Mouse (Mus musculus) heart, postnatal 0 days (tissue): ENCODE data around the gene Ripor3. TPM values are rescaled to one million over a fixed set of nuclear protein-coding genes. Genes with fewer than 3 reads are reported as not detected.
A peak's percentile ranks its signal among the peaks of the same experiment; 100 is the strongest.
"Not testable (repeated sequence)": the region's sequence is repeated elsewhere in the genome, so short reads cannot be mapped to it uniquely, and the experiment has no call there.

Experiments
- ATAC-seq: fragments of 200-750 bp; cut with Nextera tagmentation; 2 replicates; pipeline ENCODE4 v1.8.0; 2017; ENCODE audit warnings: low read depth, moderate number of reproducible peaks, moderate library complexity; ENCODE audit not compliant: insufficient read depth
- DNase-seq: peaks from one replicate; pipeline ENCODE4 v3.0.0-alpha.2; 2016; ENCODE audit warnings: low spot score
- H3K27ac ChIP-seq: fragments of 300-500 bp; sonication (generic); 2 replicates; pipeline ENCODE4 v1.5.1; 2014; ENCODE audit warnings: low read depth, mild to moderate bottlenecking
- H3K27me3 ChIP-seq: fragments of 300-500 bp; sonication (generic); 2 replicates; pipeline ENCODE4 v1.6.1; 2014; ENCODE audit warnings: low read length, mixed read lengths; ENCODE audit not compliant: control insufficient read depth, insufficient read depth
- H3K36me3 ChIP-seq: fragments of 300-500 bp; sonication (generic); replicated peaks from 2 replicates; pipeline ENCODE4 v1.6.1; 2014; ENCODE audit warnings: low read length, mixed read lengths; ENCODE audit not compliant: control insufficient read depth, insufficient read depth
- H3K4me1 ChIP-seq: fragments of 300-500 bp; sonication (generic); 2 replicates; pipeline ENCODE4 v1.6.1; 2014; ENCODE audit warnings: antibody characterized with exemption; ENCODE audit not compliant: control insufficient read depth, insufficient read depth
- H3K4me2 ChIP-seq: fragments of 300-500 bp; sonication (generic); 2 replicates; pipeline ENCODE4 v1.6.1; 2014; ENCODE audit warnings: low read depth, mild to moderate bottlenecking, low read length, moderate library complexity
- H3K4me3 ChIP-seq: fragments of 300-500 bp; sonication (generic); 2 replicates; pipeline ENCODE4 v1.5.1; 2014; ENCODE audit warnings: low read depth, low read length
- H3K9ac ChIP-seq: fragments of 300-500 bp; sonication (generic); replicated peaks from 2 replicates; pipeline ENCODE4 v1.6.1; 2014; ENCODE audit warnings: low read depth, low read length, mixed read lengths
- H3K9me3 ChIP-seq: fragments of 300-500 bp; sonication (generic); replicated peaks from 2 replicates; pipeline ENCODE4 v1.6.1; 2016; ENCODE audit warnings: low read length; ENCODE audit not compliant: control insufficient read depth
- CTCF ChIP-seq: IDR thresholded peaks from 2 replicates; pipeline ENCODE4 v1.5.1; 2016; ENCODE audit warnings: antibody characterized with exemption, control low read depth, low read depth
- EP300 ChIP-seq: IDR thresholded peaks from 2 replicates; pipeline ENCODE4 v1.6.1; 2016; ENCODE audit warnings: antibody characterized with exemption, low read depth
- WGBS: fragments of 180-500 bp; shearing (Covaris S2); extraction: QIAGEN DNeasy Blood & Tissue Kit; methylation state at CpG from one replicate; pipeline ENCODE4 v1.1.7; 2014; 5-methylcytosine and 5-hydroxymethylcytosine counted together
- polyA plus RNA-seq: library from polyadenylated mRNA; unstranded; fragments of >200 nt; fragmentation: Nextera tagmentation; extraction: Ambion mirVana; gene quantifications from 2 replicates; pipeline ENCODE4 v1.2.1, GENCODE M21; 2015
- total RNA-seq: library from RNA; depleted of rRNA; stranded (reverse); fragments of >200 nt; gene quantifications from 2 replicates; pipeline ENCODE4 v1.2.3, GENCODE M21; 2014; ENCODE audit warnings: low replicate concordance; rRNA removed

Gene Ripor3
- total RNA-seq (1.2 and 1.9 TPM in 2 replicates), polyA plus RNA-seq (0.29 and 0.36 TPM in 2 replicates)

- Histone ChIP-seq H3K4me1 (0 out of 2 replicates have a peak, but pooled peaks cover 5% of the 10 kb centered on the region), H3K9ac (no peak within 1 kb of the TSS), H3K36me3 (no peaks in the 10 kb centered on the region), H3K27ac (no peak within 1 kb of the TSS; the same call in 1 of the 2 replicates), H3K27me3 (no peaks in the 10 kb centered on the region), H3K4me2 (no peak within 1 kb of the TSS), H3K9me3 (no peaks in the 10 kb centered on the region), H3K4me3 (no peak within 1 kb of the TSS)
- peak; percentile 75 for ATAC-seq
- WGBS: 35% methylated on average over 9 of the region's 9 CpGs
- DNase-seq: peak; percentile 79
- TF ChIP-seq CTCF (peak; percentile 75), EP300 (no peak)
These were observed at the start of gene Ripor3 for GRCm38 (mm10) chr2:168009936-168010668. Ripor3 (minus strand) TSS chr2:168010618.

GRCm38 (mm10) chr2:168059200-168059790 lies 48.9 kb upstream of the Ripor3 start:
- no peak overlapping the region for H3K4me3 ChIP-seq
- no peak overlapping the region for H3K9ac ChIP-seq
- peaks cover 11% of the 10 kb centered on the region for H3K4me1 ChIP-seq
- no peak overlapping the region for H3K4me2 ChIP-seq
- H3K9me3 ChIP-seq: no peaks in the 10 kb centered on the region
- 82% methylated on average over 6 of the region's 6 CpGs for WGBS
- no peak overlapping the region for H3K27ac ChIP-seq
- ATAC-seq: no peak
- no peaks in the 10 kb centered on the region for H3K36me3 ChIP-seq
- TF ChIP-seq CTCF (peak; percentile 15; the same call in 1 of the 2 replicates), EP300 (no peak)
- H3K27me3 ChIP-seq: no peaks in the 10 kb centered on the region
- no peak for DNase-seq

- TF ChIP-seq CTCF (no peak), EP300 (no peak)
- no peak overlapping the region for H3K4me3 ChIP-seq
- H3K4me2 ChIP-seq: no peak overlapping the region
- no peak for DNase-seq
- peak; percentile 50 for ATAC-seq
- 23% methylated on average over 13 of the region's 13 CpGs for WGBS
- H3K9ac ChIP-seq: no peak overlapping the region
- no peaks in the 10 kb centered on the region for H3K36me3 ChIP-seq
- no peaks in the 10 kb centered on the region for H3K9me3 ChIP-seq
- H3K27me3 ChIP-seq: no peaks in the 10 kb centered on the region
- no peak overlapping the region for H3K27ac ChIP-seq
- H3K4me1 ChIP-seq: peaks cover 11% of the 10 kb centered on the region
These were observed 48.2 kb upstream of the Ripor3 start for GRCm38 (mm10) chr2:168058488-168059199.

GRCm38 (mm10) chr2:168057876-168058275 lies 47.5 kb upstream of the Ripor3 start:
- not testable (repeated sequence) for DNase-seq, H3K4me3 ChIP-seq, H3K4me2 ChIP-seq, H3K27me3 ChIP-seq, H3K9me3 ChIP-seq, H3K36me3 ChIP-seq, H3K27ac ChIP-seq, ATAC-seq, H3K9ac ChIP-seq
- H3K4me1 ChIP-seq: peaks cover 11% of the 10 kb centered on the region
- WGBS: 78% methylated on average over 2 of the region's 2 CpGs

- no peak overlapping the region for H3K9ac ChIP-seq
- H3K4me2 ChIP-seq: 0 out of 2 replicates have a peak overlapping the region, but pooled peaks have one; percentile 3
These were observed 46.2 kb upstream of the Ripor3 start for GRCm38 (mm10) chr2:168056666-168056933.

More at GRCm38 (mm10) chr2:168056666-168056933, 46.2 kb upstream of the Ripor3 start:
- Histone ChIP-seq H3K4me1 (peaks cover 11% of the 10 kb centered on the region), H3K27ac (peak overlapping the region; percentile 46; the same call in 1 of the 2 replicates), H3K36me3 (no peaks in the 10 kb centered on the region), H3K9me3 (no peaks in the 10 kb centered on the region), H3K4me3 (no peak overlapping the region), H3K27me3 (0 out of 2 replicates have a peak, but pooled peaks cover 2% of the 10 kb centered on the region)
- DNase-seq (no peak), ATAC-seq (no peak)
- 31% methylated on average over 8 of the region's 8 CpGs for WGBS
- no peak for TF ChIP-seq CTCF
- TF ChIP-seq EP300: no peak
